Mouse (Mus musculus) layer of hippocampus, postnatal 14 days (tissue): ENCODE results near the gene Spock1. TPM values are rescaled to one million over a fixed set of nuclear protein-coding genes. Genes with fewer than 3 reads are reported as not detected.

Experiments used
- DNase-seq, 2 experiments: peaks; one replicate each; pipeline ENCODE4 v3.0.0; 2021 to 2022; ENCODE audit warnings: low spot score in 2 of 2, mixed read lengths in 1 of 2
- long read RNA-seq, 2 experiments: library from polyadenylated mRNA; stranded (forward); transcript quantifications; one replicate each; pipeline ENCODE4 v2.0.0; 2021
- total RNA-seq, 2 experiments: library from RNA; stranded (reverse); gene quantifications; 2 replicates each; pipeline ENCODE4 v1.2.3; 2021

Gene Spock1
- 100 to 1,000 TPM; 266 to 276 TPM for total RNA-seq
- long read RNA-seq, experiment 1, partial matches to known transcripts = 37 of 54 reads
- long read RNA-seq, experiment 1, other reads (novel, unspliced or antisense) = 17 of 54 reads
- long read RNA-seq, experiment 2, partial matches to known transcripts = 44 of 72 reads
- long read RNA-seq, experiment 2, other reads (novel, unspliced or antisense) = 28 of 72 reads

DNA sequence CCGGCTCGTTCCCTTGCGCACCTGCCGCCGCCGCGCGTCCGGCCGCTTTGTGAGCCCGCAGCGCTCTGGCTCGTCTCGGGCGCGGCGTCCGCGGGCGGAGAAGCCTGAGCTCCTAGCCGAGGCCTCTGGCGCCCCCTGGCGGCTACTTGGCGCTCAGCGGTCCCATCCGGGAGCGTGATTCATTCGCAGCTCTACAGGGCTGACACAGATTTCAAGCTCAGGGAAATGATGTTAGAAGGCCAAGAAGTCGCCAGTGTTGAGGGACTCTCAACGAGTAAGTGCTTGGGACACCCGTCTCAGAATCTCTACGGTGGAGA is at the start of gene Spock1:
Gene Spock1 (minus strand): TSS at position 67 of the 317 bp plus-strand sequence.
- peak; percentile 89 to 91 for DNase-seq

GRCm38 (mm10) chr13:57950091-57950490 is 42.0 kb upstream of the Spock1 start:
- DNase-seq = no peak

- DNase-seq = no peak
Measured at GRCm38 (mm10) chr13:57949513-57949912, 41.4 kb upstream of the Spock1 start.

GRCm38 (mm10) chr13:57945197-57945596 is 37.1 kb upstream of the Spock1 start:
- DNase-seq = peak in 1 of 2 experiments; percentile 33

- no peak for DNase-seq
Measured at GRCm38 (mm10) chr13:57944434-57944833, 36.3 kb upstream of the Spock1 start.

GRCm38 (mm10) chr13:57943900-57944299 is 35.8 kb upstream of the Spock1 start:
- DNase-seq = no peak

DNA sequence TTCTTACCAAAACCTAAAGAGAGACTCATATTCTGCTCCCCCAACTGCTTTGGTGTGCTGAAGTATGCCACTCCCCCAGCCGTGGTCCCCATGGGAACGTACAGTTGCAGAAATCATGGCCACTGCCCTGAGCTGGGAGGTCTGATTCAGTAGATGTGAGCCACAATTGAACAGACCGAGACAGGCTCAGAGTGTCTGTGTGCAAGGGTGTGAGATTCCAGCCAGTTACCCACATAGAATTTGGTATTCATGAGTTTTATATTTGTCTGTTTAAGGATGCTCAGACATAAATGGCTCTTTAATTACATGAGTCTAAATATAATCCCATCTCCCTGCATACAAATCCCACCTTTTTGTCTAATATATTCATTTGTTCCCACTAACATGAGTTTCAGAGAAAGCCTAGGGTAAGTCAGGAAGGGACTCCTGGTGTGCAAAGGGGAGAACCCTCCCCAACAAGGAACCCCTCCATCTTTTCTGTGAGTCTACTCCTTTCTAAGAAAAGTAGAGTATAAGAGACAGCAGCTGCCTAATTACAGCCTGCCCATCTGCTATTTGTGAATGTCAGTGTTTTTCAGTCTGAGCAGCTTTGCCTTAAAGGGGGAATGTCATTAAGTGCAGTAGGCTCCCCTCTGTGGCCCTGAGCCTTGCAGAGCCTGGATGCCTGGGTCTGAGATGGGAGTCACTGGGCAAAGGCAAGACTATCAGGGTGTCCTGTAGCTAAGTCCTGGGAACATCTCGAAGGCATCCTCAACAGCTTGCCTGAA is 29.5 kb upstream of the Spock1 start:
- peak; percentile 14 to 41 for DNase-seq

DNA sequence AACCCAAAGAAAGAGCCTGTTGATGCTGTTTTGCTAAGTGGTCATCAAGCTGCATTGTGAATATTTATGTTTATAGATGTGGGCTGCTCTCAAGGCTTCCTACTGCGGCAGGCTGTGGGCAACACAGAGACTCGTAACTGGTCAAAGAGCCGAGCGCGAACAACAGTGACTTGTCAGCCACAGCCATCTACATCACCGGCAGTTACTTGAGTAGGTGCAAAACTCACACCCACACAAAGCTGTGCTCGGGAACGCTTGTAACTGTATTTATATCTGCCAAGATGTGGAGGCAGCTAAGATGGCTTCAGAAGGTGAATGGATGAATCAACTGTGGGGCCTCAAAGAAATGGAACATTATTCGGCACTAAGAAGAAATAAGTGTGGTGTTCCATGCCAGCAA is 23.9 kb upstream of the Spock1 start:
- DNase-seq = no peak

GRCm38 (mm10) chr13:57931376-57931775 is 23.2 kb upstream of the Spock1 start:
- DNase-seq = no peak

- no peak for DNase-seq
Measured at GRCm38 (mm10) chr13:57930720-57931119, 22.6 kb upstream of the Spock1 start.

DNA sequence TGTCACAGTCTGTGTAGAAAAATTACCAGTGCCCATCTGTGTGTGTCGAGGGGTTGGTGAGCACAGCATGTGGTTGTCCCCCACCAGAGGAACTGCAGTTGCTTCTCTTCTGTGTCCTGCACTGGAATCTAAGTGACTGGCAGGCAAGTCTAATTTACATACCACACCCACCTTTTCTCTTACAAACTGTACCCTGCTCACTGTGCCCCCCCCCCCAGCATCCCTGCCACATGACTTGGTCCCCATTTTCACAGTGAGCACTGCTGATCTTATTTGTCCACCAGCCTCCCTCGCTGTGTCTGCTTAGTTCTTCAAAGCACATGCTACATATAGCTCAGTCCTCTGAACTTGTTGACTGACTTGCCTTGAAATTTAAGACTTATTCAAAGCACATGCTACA is 22.2 kb upstream of the Spock1 start:
- no peak for DNase-seq

DNA sequence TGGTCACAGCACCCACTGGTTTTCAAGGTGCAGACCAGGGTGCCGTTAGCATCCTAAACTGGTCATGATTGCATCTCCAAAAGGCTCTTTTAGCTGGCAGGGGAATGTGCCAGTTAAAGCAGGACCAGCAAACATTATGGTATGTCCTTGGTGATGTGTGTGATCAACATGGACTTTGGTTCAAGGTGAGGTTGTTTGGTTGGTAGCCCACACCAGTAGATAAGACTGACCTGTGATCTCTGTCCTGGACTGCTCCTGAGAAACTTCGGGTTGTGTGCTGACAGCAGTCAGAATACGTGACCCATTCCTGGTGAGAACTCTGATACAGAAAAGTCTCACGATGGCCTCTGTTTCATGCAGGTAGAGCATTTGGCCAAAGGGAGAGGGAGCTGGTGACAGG is 11.8 kb upstream of the Spock1 start:
- no peak for DNase-seq

DNA sequence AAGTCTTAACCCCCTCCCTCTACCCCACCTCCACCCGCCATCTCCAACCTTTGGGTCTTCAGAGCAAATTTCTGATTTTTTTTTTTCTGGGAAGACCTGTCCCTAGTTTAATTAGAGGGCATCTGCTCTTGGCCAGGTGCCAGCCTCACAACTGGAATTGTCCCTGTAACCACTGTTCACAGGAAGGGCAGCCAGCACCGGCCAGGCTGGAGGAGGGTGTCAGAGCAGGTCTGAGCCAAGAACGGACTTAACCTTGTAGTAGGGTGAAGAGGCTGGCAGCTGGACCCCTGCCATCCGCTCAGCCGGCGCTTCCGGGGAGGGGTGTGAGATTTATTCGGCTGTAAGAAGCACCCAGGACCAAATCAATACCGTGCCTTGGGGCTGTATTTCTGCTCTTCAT is 3.0 kb upstream of the Spock1 start:
- no peak for DNase-seq

DNA sequence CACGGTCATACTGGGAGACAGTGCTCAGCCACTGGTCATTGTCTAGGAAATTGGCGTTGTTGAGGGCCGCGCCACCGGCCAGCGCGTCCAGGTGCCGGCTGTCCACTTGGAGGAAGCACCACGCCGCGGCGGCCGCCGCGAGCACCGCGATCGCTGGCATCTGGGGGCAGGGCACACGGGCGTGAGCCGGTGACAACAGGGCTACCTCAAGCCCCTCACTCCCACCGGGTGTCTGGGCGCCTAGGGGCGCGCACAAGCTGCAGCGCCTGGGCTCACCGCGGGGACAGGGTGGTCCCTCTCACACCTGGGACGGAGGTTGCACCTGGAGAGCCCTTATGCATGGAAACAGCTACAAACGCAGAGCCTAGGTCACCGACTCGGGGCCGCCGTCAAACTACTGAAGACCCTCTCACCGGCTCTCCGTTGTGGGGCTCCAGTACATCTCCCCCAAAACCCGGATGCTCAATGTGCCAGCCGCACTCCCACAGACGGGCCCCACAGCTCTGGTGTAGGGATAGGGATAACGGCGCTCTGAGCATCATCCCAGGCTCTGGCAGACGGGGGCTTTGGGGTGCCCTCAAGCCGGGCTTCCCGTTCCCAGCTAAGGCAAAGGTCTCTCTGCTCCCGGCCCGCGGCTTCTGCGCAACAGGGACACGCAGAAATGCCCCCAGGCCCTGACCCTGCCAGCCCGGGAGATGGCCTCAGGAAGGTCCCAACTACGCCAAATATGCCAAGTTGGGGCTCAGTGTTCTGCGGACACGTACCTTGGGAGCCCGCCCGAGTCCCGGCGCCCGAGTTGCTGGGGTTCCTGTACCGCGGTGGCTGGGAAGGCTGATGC is 485 bp downstream of the Spock1 start:
- DNase-seq = no peak

GRCm38 (mm10) chr13:57894597-57894996 is 13.5 kb downstream of the Spock1 start:
- DNase-seq = no peak

DNA sequence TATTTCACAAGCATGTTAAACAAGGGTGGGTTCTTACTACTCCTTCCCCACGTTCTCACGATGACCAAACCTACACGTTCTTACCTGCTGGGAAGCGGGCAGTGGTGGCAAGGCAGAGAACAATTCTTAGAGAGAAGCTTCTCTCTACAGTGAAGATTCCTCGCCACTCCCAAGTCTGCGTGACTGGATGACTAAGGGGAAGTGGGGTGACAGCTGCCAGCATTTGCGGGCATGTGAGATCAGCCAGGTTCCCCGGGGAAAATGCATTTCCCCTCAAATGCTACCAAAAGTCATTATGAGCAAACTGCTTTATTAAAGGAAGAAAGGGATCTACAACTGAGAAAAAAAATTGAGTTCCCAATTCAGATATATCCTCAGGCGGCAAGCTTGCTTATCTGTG is 18.4 kb downstream of the Spock1 start:
- no peak for DNase-seq

- DNase-seq = no peak
Measured at GRCm38 (mm10) chr13:57889050-57889449, 19.1 kb downstream of the Spock1 start.

GRCm38 (mm10) chr13:57879817-57880216 is 28.3 kb downstream of the Spock1 start:
- no peak for DNase-seq

- DNase-seq = no peak
Measured at GRCm38 (mm10) chr13:57878797-57879196, 29.3 kb downstream of the Spock1 start.

- DNase-seq = no peak
Measured at GRCm38 (mm10) chr13:57877782-57878181, 30.4 kb downstream of the Spock1 start.

- no peak for DNase-seq
Measured at GRCm38 (mm10) chr13:57876966-57877365, 31.2 kb downstream of the Spock1 start.

GRCm38 (mm10) chr13:57870058-57870457 is 38.1 kb downstream of the Spock1 start:
- peak in 1 of 2 experiments; percentile 26 for DNase-seq
